Mouse (Mus musculus) MEL (cell line): ENCODE results near the gene Epb41l4b. TPM values are rescaled to one million over a fixed set of nuclear protein-coding genes. Genes with fewer than 3 reads are reported as not detected.

Experiments
- DNase-seq: peaks from one replicate; pipeline ENCODE4 v3.0.0; 2011; ENCODE audit warnings: low read depth, low spot score
- H3K27ac ChIP-seq: 2 replicates; pipeline ENCODE4 v1.5.1; 2012; ENCODE audit warnings: low read depth, mild to moderate bottlenecking, control low read depth, low read length, moderate library complexity; ENCODE audit not compliant: control insufficient read depth
- H3K27me3 ChIP-seq, 2 experiments: fragments of 150-350 bp in 1 of 2; sonication (generic) in 1 of 2; 2 replicates each; pipeline ENCODE4 v1.6.1; 2012; ENCODE audit warnings: low read length in 2 of 2, mild to moderate bottlenecking in 2 of 2, improper control_type of control experiment in 1 of 2, moderate library complexity in 1 of 2; ENCODE audit not compliant: insufficient read depth in 2 of 2, control insufficient read depth in 1 of 2
- H3K36me3 ChIP-seq, 2 experiments: 2 replicates each; pipeline ENCODE4 v1.6.1; 2012 to 2014; ENCODE audit warnings: low read length in 2 of 2, improper control_type of control experiment in 1 of 2, inconsistent platforms in 1 of 2, mild to moderate bottlenecking in 1 of 2; ENCODE audit not compliant: insufficient read depth in 2 of 2, control insufficient read depth in 1 of 2
- H3K4me1 ChIP-seq, 2 experiments: fragments of 150-350 bp in 1 of 2; sonication (generic) in 1 of 2; 2 replicates each; pipeline ENCODE4 v1.6.1; 2012; ENCODE audit warnings: low read length in 2 of 2, improper control_type of control experiment in 1 of 2, mild to moderate bottlenecking in 1 of 2; ENCODE audit not compliant: insufficient read depth in 2 of 2, control insufficient read depth in 1 of 2
- H3K4me3 ChIP-seq, 2 experiments: fragments of 150-350 bp in 1 of 2; sonication (generic) in 1 of 2; 2 replicates each; pipeline ENCODE4 v1.5.1; 2012; ENCODE audit warnings: low read depth in 2 of 2, low read length in 2 of 2, mild to moderate bottlenecking in 2 of 2, moderate library complexity in 2 of 2, control low read depth in 1 of 2, improper control_type of control experiment in 1 of 2; ENCODE audit not compliant: control insufficient read depth in 1 of 2, insufficient read depth in 1 of 2
- H3K79me2 ChIP-seq: 2 replicates; pipeline ENCODE4 v1.6.1; 2012; ENCODE audit warnings: mild to moderate bottlenecking, low read length, moderate library complexity; ENCODE audit not compliant: control insufficient read depth, poor library complexity, insufficient read depth
- H3K9ac ChIP-seq: 2 replicates; pipeline ENCODE4 v1.6.1; 2012; ENCODE audit warnings: low read depth, mild to moderate bottlenecking, control low read depth, low read length, moderate library complexity; ENCODE audit not compliant: control insufficient read depth, poor library complexity, severe bottlenecking
- H3K9me3 ChIP-seq: fragments of 150-350 bp; sonication (generic); replicated peaks from 2 replicates; pipeline ENCODE4 v1.6.1; 2012; ENCODE audit warnings: mild to moderate bottlenecking, low read length, improper control_type of control experiment, moderate library complexity; ENCODE audit not compliant: insufficient read depth
- CHD1 ChIP-seq: IDR thresholded peaks from 2 replicates; pipeline ENCODE4 v1.6.1; 2012; ENCODE audit warnings: low read depth, mild to moderate bottlenecking, inconsistent platforms, low read length, improper control_type of control experiment
- CTCF ChIP-seq, 3 experiments: IDR thresholded peaks in 2 of 3; conservative IDR thresholded peaks in 1 of 3; 2 replicates each; pipeline ENCODE4 v1.5.1; 2011 to 2012; ENCODE audit warnings: low read length in 3 of 3, low read depth in 2 of 3, mild to moderate bottlenecking in 2 of 3, improper control_type of control experiment in 1 of 3, inconsistent platforms in 1 of 3, mixed read lengths in 1 of 3, moderate library complexity in 1 of 3; ENCODE audit not compliant: control insufficient read depth in 1 of 3, insufficient read depth in 1 of 3, poor library complexity in 1 of 3, severe bottlenecking in 1 of 3
- ELF1 ChIP-seq: IDR thresholded peaks from 2 replicates; pipeline ENCODE4 v1.6.1; 2014; ENCODE audit warnings: low read depth, mild to moderate bottlenecking, inconsistent platforms, low read length, improper control_type of control experiment, moderate library complexity
- EP300 ChIP-seq, 2 experiments: IDR thresholded peaks; 2 replicates each; pipeline ENCODE4 v1.6.1; 2011; ENCODE audit warnings: improper control_type of control experiment in 2 of 2, low read length in 2 of 2, low read depth in 1 of 2, mild to moderate bottlenecking in 1 of 2
- ETS1 ChIP-seq: IDR thresholded peaks from 2 replicates; pipeline ENCODE4 v1.6.1; 2012; ENCODE audit warnings: low read depth, mild to moderate bottlenecking, inconsistent platforms, low read length, improper control_type of control experiment, moderate library complexity
- GABPA ChIP-seq: IDR thresholded peaks from 2 replicates; pipeline ENCODE4 v1.6.1; 2012; ENCODE audit warnings: low read depth, mild to moderate bottlenecking, inconsistent platforms, low read length, improper control_type of control experiment, moderate library complexity
- MAFK ChIP-seq: IDR thresholded peaks from 2 replicates; pipeline ENCODE4 v1.6.1; 2011; ENCODE audit warnings: low read depth, mild to moderate bottlenecking, low read length, improper control_type of control experiment, borderline replicate concordance
- MAX ChIP-seq: IDR thresholded peaks from 2 replicates; pipeline ENCODE4 v1.6.1; 2011; ENCODE audit warnings: low read length, improper control_type of control experiment
- MEF2A ChIP-seq: IDR thresholded peaks from 2 replicates; pipeline ENCODE4 v1.6.1; 2014; ENCODE audit warnings: low read depth, mild to moderate bottlenecking, inconsistent platforms, low read length, improper control_type of control experiment; ENCODE audit not compliant: poor library complexity, insufficient replicate concordance, severe bottlenecking; ENCODE audit errors: extremely low read depth
- MXI1 ChIP-seq: IDR thresholded peaks from 2 replicates; pipeline ENCODE4 v1.6.1; 2011; ENCODE audit warnings: mild to moderate bottlenecking, low read depth, low read length, improper control_type of control experiment
- RCOR1 ChIP-seq: IDR thresholded peaks from 2 replicates; pipeline ENCODE4 v1.6.1; 2012; ENCODE audit warnings: low read depth, mild to moderate bottlenecking, inconsistent platforms, low read length, improper control_type of control experiment
- TBP ChIP-seq: IDR thresholded peaks from 2 replicates; pipeline ENCODE4 v1.8.0; 2011; ENCODE audit warnings: low read depth, low read length, improper control_type of control experiment
- TCF12 ChIP-seq: IDR thresholded peaks from 2 replicates; pipeline ENCODE4 v1.6.1; 2014; ENCODE audit warnings: low read depth, mild to moderate bottlenecking, inconsistent platforms, low read length, improper control_type of control experiment, moderate library complexity
- UBTF ChIP-seq: IDR thresholded peaks from 2 replicates; pipeline ENCODE4 v1.6.1; 2012; ENCODE audit warnings: low read depth, mild to moderate bottlenecking, inconsistent platforms, low read length, improper control_type of control experiment, moderate library complexity, borderline replicate concordance; ENCODE audit not compliant: insufficient read depth
- USF2 ChIP-seq, 2 experiments: IDR thresholded peaks; 2 replicates each; pipeline ENCODE4 v1.6.1; 2011 to 2012; ENCODE audit warnings: improper control_type of control experiment in 2 of 2, low read length in 2 of 2, borderline replicate concordance in 1 of 2, inconsistent platforms in 1 of 2, low read depth in 1 of 2, mild to moderate bottlenecking in 1 of 2; ENCODE audit not compliant: insufficient read depth in 1 of 2
- ZC3H11A ChIP-seq: IDR thresholded peaks from 2 replicates; pipeline ENCODE4 v1.6.1; 2012; ENCODE audit warnings: low read depth, mild to moderate bottlenecking, inconsistent platforms, low read length, improper control_type of control experiment
- ZKSCAN1 ChIP-seq: IDR thresholded peaks from 2 replicates; pipeline ENCODE4 v1.6.1; 2012; ENCODE audit warnings: low read depth, mild to moderate bottlenecking, inconsistent platforms, low read length, improper control_type of control experiment, moderate library complexity
- ZMIZ1 ChIP-seq: IDR thresholded peaks from 2 replicates; pipeline ENCODE4 v1.6.1; 2012; ENCODE audit warnings: low read depth, mild to moderate bottlenecking, inconsistent platforms, low read length, improper control_type of control experiment, moderate library complexity
- polyA plus RNA-seq, 2 experiments: library from polyadenylated mRNA; stranded (reverse) in 1 of 2; unstranded in 1 of 2; fragments of >175 nt in 1 of 2; fragments of >200 nt in 1 of 2; gene quantifications; 2 replicates each; pipeline versions ENCODE4 v1.2.1 to v1.2.4; 2012; ENCODE audit warnings: low replicate concordance in 2 of 2, low read depth in 1 of 2; ENCODE audit not compliant: insufficient read length in 2 of 2, insufficient read depth in 1 of 2, missing spikeins in 1 of 2
- total RNA-seq: library from RNA; depleted of rRNA; stranded (reverse); fragments of 300-350 nt; gene quantifications from 2 replicates; pipeline ENCODE4 v1.2.3, GENCODE M21; 2012

Gene Epb41l4b
- total and polyA plus RNA-seq, 3 experiments: not detected

GRCm38 (mm10) chr4:57122166-57122565 is 21.1 kb downstream of the Epb41l4b start:
- no peak overlapping the region for H3K9ac ChIP-seq

GRCm38 (mm10) chr4:57120563-57120962 is 22.7 kb downstream of the Epb41l4b start:
- H3K9ac ChIP-seq: no peak overlapping the region
- no peak overlapping the region for H3K4me3 ChIP-seq
- H3K9me3 ChIP-seq: no peaks in the 10 kb centered on the region
- DNase-seq: peak; percentile 8
- TF ChIP-seq ETS1 (no peak), CTCF (IDR thresholded peaks at IDR 0.05 in 2 of 3, conservative IDR thresholded peaks at IDR 0.05 in 1 of 3; ENCODE audit: control insufficient read depth in 1 of 3, insufficient read depth in 1 of 3, low read depth in 2 of 3, low read length in 3 of 3, poor library complexity in 1 of 3, severe bottlenecking in 1 of 3) (peak in 2 of 3 experiments; percentile 17 to 22; a peak in 3 of 6 replicates)
- H3K79me2 ChIP-seq: no peaks in the 10 kb centered on the region
- no peak overlapping the region for H3K27ac ChIP-seq
- no peaks in the 10 kb centered on the region for H3K27me3 ChIP-seq
- 0 out of 4 replicates have a peak, but pooled peaks cover 0 to 2% of the 10 kb centered on the region in 2 experiments for H3K4me1 ChIP-seq
- no peaks in the 10 kb centered on the region for H3K36me3 ChIP-seq

More at GRCm38 (mm10) chr4:57122166-57122565, 21.1 kb downstream of the Epb41l4b start:
- Histone ChIP-seq H3K9me3 (no peaks in the 10 kb centered on the region), H3K36me3 (no peaks in the 10 kb centered on the region), H3K4me3 (no peak overlapping the region), H3K27ac (no peak overlapping the region), H3K79me2 (no peaks in the 10 kb centered on the region), H3K27me3 (no peaks in the 10 kb centered on the region)
- DNase-seq: no peak
- TF ChIP-seq MXI1 (no peak), MAX (no peak), ETS1 (no peak), ZC3H11A (no peak), RCOR1 (no peak), CTCF (IDR thresholded peaks at IDR 0.05 in 2 of 3, conservative IDR thresholded peaks at IDR 0.05 in 1 of 3; ENCODE audit: control insufficient read depth in 1 of 3, insufficient read depth in 1 of 3, low read depth in 2 of 3, low read length in 3 of 3, poor library complexity in 1 of 3, severe bottlenecking in 1 of 3) (no peak), USF2 (IDR thresholded peaks at IDR 0.05; ENCODE audit: borderline replicate concordance in 1 of 2, insufficient read depth in 1 of 2, low read depth in 1 of 2, low read length in 2 of 2) (no peak), TCF12 (no peak), UBTF (no peak), MAFK (no peak), ELF1 (no peak), MEF2A (no peak), GABPA (no peak), CHD1 (no peak), EP300 (IDR thresholded peaks at IDR 0.05; ENCODE audit: low read depth in 1 of 2, low read length in 2 of 2) (no peak), TBP (no peak), ZKSCAN1 (no peak), ZMIZ1 (no peak)
- TF ChIP-seq, all 39 proteins: peak for 0
- H3K4me1 ChIP-seq: 0 out of 4 replicates have a peak, but pooled peaks cover 0 to 2% of the 10 kb centered on the region in 2 experiments
